Mouse (Mus musculus): ENCODE data around the gene Gnl3l.

DNA sequence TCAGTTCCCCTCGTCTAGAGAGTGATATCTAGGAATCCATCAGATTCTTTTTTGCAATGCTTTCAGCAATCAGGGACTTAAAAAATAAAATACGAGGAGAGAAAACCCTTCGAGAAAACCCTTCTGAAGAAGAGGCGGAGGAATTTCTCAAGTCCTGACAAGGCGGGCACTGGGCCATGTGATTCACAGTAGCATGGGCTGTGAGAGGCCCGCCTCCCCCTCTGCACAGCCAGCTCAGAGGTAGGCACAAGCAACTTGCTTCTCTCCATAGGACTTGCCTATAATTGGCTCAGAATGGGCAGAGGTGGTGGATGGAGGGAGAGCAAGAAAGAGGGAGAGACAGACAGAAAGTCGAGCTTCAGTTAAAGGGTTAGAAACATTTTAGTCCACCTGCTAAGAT lies 33.2 kb upstream of the Gnl3l start:
- no peak for TF ChIP-seq CTCF (IDR thresholded peaks at IDR 0.05; ENCODE audit: extremely low read depth, insufficient read depth, low read length)
- TF ChIP-seq POLR2A (IDR thresholded peaks at IDR 0.05; ENCODE audit: extremely low read depth, insufficient read depth, low read length): no peak
